Mouse (Mus musculus): ENCODE results near the gene Lor.
A peak's percentile ranks its signal among the peaks of the same experiment; 100 is the strongest.

Lor gene

DNA sequence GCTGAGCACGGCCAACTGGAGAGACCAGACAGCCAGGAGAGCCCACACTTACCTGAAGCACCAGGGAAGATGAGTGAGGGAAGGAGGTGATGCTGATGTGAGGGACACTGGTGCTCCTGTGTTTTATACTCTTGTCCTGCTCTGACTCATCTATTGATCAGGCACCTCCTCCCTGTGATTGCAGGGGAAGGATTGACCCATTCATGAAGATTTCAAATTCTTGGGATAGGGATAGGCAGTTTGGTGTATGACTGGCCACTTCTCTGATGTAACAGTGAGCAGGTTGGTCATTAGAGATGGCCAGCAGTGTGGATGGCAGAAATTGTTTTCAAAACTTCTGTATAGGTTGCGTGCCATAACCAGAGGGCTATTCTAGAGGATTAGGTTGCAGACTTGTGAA lies at the start of gene Lor:
Gene Lor (minus strand): TSS at position 101 of the 400 bp plus-strand sequence.
- no peak for DNase-seq (ENCODE audit: low read depth)

DNA sequence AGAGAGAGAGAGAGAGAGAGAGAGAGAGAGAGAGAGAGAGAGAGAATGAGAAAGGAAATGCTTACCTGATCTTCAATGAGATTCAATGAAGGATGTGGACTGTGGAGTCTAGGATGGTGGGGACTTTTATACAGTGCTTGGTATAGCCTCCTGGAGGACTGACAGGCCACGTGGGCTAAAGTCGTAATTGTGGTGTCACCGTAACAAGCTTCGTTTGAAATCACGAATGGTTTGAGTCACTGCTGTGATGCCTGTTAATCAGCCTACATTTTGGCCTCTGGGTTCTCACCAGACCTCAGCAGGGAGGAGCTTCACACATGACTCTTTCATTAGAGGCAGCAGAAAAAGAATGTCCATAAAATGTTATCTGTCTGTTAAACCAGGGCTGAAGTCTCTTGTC lies 40.9 kb upstream of the Lor start, which contains the start of gene Prr9:
Gene Prr9 (minus strand): TSS at position 101 of the 400 bp plus-strand sequence.
- DNase-seq (ENCODE audit: low read depth): no peak

DNA sequence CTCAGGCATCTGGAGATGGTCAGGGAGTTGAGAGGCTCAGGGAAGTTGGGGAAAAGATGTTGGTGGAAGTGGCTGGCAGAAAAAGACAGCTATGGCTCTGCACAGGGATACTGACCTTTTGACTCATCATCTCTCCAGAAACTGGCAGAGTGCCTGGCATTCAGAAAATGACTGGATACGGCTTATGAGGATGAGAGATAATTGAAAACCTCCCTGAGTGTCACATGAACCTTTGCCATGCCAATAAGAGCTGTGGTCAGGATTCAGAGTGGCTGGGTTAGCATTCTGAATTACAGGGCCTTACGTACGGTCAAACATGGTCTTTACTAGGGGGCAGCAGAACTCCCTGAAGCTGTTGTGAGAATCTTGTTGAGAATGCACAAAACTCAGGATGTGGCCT lies 38.0 kb upstream of the Lor start:
- DNase-seq (ENCODE audit: low read depth): no peak

DNA sequence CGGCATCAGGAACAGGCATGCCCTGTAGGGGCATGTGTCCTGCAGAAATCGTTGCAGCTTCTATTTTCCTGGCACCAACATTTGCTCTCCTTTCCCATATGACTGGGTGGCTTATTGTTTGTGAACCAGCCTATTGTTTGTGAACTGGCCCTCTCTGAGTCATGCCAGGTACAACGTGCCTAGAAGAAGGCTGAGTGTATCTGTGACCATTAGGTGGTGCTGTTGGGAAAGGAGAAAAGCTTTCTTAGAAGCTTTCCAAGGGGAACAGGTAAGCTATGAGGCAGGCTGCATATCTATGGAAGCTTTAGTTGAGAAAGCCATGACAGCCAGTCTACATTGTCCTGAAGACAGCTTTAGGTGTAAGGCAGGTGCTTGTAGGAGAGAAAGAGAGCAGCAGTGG lies 35.0 kb upstream of the Lor start:
- no peak for DNase-seq (ENCODE audit: low read depth)

GRCm38 (mm10) chr3:92111526-92111925 lies 28.6 kb upstream of the Lor start:
- no peak for DNase-seq (ENCODE audit: low read depth)

GRCm38 (mm10) chr3:92110790-92111189 lies 27.8 kb upstream of the Lor start:
- DNase-seq (ENCODE audit: low read depth): no peak

DNA sequence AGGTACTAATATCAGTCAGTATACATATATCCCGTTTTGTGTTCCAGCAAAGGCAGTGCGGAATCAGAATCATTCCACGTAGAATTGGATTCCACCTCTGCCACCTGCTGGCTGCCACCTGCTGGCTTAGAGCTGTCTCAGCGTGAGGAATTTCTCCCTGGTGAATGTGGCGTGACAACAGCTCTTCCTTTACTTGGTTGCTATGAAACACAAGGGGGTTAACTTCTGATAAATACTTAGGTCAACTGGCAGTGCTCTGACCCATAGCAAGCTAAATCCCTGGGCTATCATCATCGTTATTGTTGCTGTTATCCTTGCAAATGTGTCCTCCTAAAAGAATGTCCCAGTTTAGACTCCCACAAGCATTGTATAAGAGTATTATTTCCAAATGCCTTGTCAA lies 23.6 kb upstream of the Lor start:
- no peak for DNase-seq (ENCODE audit: low read depth)

DNA sequence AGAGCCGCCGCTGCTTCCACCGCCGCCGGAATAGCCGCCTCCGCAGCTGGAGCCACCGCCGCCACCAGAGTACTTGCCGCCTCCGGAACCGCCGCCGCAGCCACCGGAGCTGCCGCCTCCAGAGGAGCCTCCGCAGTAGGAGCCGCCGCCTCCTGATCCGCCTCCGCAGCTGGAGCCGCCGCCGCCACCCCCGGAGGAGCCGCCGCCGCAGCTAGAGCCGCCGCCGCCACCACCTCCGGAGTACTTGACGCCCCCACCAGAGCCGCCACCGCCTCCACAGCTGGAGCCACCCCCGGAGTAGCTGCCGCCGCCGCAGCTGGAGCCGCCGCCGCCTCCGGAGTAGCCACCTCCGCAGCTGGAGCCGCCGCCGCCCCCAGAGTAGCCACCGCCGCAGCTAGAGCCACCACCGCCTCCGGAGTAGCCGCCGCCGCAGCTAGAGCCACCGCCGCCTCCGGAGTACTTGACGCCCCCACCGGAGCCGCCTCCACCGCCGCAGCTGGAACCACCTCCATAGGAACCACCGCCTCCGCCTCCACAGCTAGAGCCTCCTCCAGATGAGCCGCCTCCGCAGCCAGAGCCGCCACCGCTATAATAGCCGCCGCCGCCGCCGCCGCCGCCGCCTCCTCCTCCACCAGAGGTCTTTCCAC lies 1.5 kb downstream of the Lor start:
- DNase-seq (ENCODE audit: low read depth): no peak

GRCm38 (mm10) chr3:92080462-92081284 lies 2.3 kb downstream of the Lor start:
- no peak for DNase-seq (ENCODE audit: low read depth)

DNA sequence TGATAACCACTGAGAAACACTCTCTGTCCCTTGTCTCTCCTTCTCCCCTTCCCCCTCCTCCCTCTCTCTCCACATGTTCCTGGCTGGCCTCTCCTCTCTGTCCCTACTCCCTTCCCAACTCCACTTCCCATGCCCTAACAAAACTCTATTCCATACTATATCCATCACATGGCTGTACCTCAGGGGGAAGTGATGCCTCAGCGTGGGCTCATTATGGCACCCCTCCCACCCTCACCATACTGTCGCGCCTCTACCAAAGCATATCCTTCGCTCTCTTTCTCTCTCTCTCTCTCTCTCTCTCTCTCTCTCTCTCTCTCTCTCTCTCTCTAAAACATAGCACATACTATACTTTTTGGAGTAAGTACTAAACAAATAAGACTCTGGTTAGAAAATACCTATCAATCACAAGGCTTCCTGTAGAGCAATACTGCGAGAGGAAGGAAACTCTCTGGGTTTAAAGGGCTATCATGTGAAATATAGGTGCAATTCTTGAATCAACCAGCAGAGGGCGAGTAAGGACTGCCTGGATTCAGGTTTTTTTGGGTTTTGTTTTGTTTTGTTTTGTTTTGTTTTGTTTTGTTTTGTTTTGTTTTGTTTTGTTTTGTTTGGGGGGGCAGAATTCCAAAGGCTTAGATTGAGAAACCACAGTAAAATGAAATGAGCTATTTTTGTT lies 32.4 kb downstream of the Lor start:
- DNase-seq (ENCODE audit: low read depth): peak; percentile 1

DNA sequence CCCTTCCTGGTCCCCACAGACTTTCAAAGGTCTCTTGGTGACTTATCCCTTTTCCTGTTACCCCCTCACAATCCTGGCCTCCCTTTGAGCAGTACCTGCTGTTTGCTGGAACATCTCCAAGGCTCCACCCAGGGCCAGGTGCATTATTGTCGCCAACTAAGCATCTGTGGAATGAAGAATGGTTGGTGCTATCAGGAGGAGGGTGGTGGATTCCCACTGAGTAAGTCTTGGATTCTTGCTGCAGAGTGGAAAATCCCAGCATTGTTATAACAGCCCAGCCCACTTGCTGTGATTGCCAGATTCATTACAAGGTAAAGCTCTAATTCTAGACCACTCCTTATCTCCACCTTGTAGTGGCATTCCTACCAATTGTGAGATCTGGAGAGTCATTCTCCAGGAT lies 49.0 kb downstream of the Lor start:
- no peak for DNase-seq (ENCODE audit: low read depth)

- no peak for DNase-seq (ENCODE audit: low read depth)
Observed at GRCm38 (mm10) chr3:92033203-92033602, 49.7 kb downstream of the Lor start.

Measured in naive thymus-derived CD4-positive, alpha-beta T cell, adult 2 months (primary cell).